Mouse (Mus musculus): ENCODE results near the gene Chst8. TPM values are rescaled to one million over a fixed set of nuclear protein-coding genes. Genes with fewer than 3 reads are reported as not detected.

The Chst8 gene
- polyA plus RNA-seq, 2 experiments, result 0.80 to 1.3 TPM

- 75% methylated on average over 8 of the region's 8 CpGs for WGBS
- DNase-seq (ENCODE audit: low spot score), result no peak
Observed at GRCm38 (mm10) chr7:34769531-34769930, 43.0 kb downstream of the Chst8 start.

GRCm38 (mm10) chr7:34764250-34765148 is 48.0 kb downstream of the Chst8 start:
- Histone ChIP-seq H3K4me2 (replicated peaks; ENCODE audit: low read depth, low read length, severe bottlenecking) (no peak overlapping the region), H3K36me3 (ENCODE audit: control insufficient read depth, insufficient read depth, low read length) (no peaks in the 10 kb centered on the region), H3K9ac (ENCODE audit: low read depth, low read length, severe bottlenecking) (no peak overlapping the region), H3K4me1 (ENCODE audit: control insufficient read depth, insufficient read depth, low read length) (peaks cover 9% of the 10 kb centered on the region), H3K4me3 (replicated peaks; ENCODE audit: low read length) (no peak overlapping the region), H3K9me3 (ENCODE audit: control insufficient read depth, low read length) (no peaks in the 10 kb centered on the region), H3K27ac (replicated peaks; ENCODE audit: low read depth, low read length) (no peak overlapping the region), H3K27me3 (ENCODE audit: control insufficient read depth, insufficient read depth, low read length) (no peaks in the 10 kb centered on the region)
- DNase-seq (ENCODE audit: low spot score) (no peak), ATAC-seq (ENCODE audit: low FRiP score, low read depth) (0 out of 2 replicates have a peak, but pooled peaks have one; percentile 47)
- WGBS, result 18% methylated on average over 18 of the region's 18 CpGs
- no peak for TF ChIP-seq POLR2A (IDR thresholded peaks at IDR 0.05; ENCODE audit: borderline replicate concordance, extremely low read depth, insufficient read depth, insufficient read length)

More at GRCm38 (mm10) chr7:34769531-34769930, 43.0 kb downstream of the Chst8 start:
- Histone ChIP-seq H3K4me1 (ENCODE audit: control insufficient read depth, insufficient read depth, low read length) (peaks cover 15% of the 10 kb centered on the region), H3K36me3 (ENCODE audit: control insufficient read depth, insufficient read depth, low read length) (no peaks in the 10 kb centered on the region), H3K27ac (replicated peaks; ENCODE audit: low read depth, low read length) (no peak overlapping the region), H3K9ac (ENCODE audit: low read depth, low read length, severe bottlenecking) (no peak overlapping the region), H3K9me3 (ENCODE audit: control insufficient read depth, low read length) (no peaks in the 10 kb centered on the region), H3K27me3 (ENCODE audit: control insufficient read depth, insufficient read depth, low read length) (no peaks in the 10 kb centered on the region), H3K4me3 (replicated peaks; ENCODE audit: low read length) (no peak overlapping the region), H3K4me2 (replicated peaks; ENCODE audit: low read depth, low read length, severe bottlenecking) (no peak overlapping the region)
- no peak for TF ChIP-seq POLR2A (IDR thresholded peaks at IDR 0.05; ENCODE audit: borderline replicate concordance, extremely low read depth, insufficient read depth, insufficient read length)
- no peak for ATAC-seq (ENCODE audit: low FRiP score, low read depth)

GRCm38 (mm10) chr7:34759378-34759822 is 53.1 kb downstream of the Chst8 start:
- Histone ChIP-seq H3K4me1 (ENCODE audit: control insufficient read depth, insufficient read depth, low read length) (no peaks in the 10 kb centered on the region), H3K4me3 (replicated peaks; ENCODE audit: low read length) (no peak overlapping the region), H3K27me3 (ENCODE audit: control insufficient read depth, insufficient read depth, low read length) (no peaks in the 10 kb centered on the region), H3K4me2 (replicated peaks; ENCODE audit: low read depth, low read length, severe bottlenecking) (no peak overlapping the region), H3K9ac (ENCODE audit: low read depth, low read length, severe bottlenecking) (no peak overlapping the region), H3K9me3 (ENCODE audit: control insufficient read depth, low read length) (no peaks in the 10 kb centered on the region), H3K27ac (replicated peaks; ENCODE audit: low read depth, low read length) (no peak overlapping the region), H3K36me3 (ENCODE audit: control insufficient read depth, insufficient read depth, low read length) (no peaks in the 10 kb centered on the region)
- ATAC-seq (ENCODE audit: low FRiP score, low read depth) (no peak), DNase-seq (ENCODE audit: low spot score) (no peak)
- WGBS, result 52% methylated on average over 7 of the region's 7 CpGs
- TF ChIP-seq POLR2A (IDR thresholded peaks at IDR 0.05; ENCODE audit: borderline replicate concordance, extremely low read depth, insufficient read depth, insufficient read length), result no peak

GRCm38 (mm10) chr7:34758721-34759120 is 53.8 kb downstream of the Chst8 start:
- Histone ChIP-seq H3K27me3 (ENCODE audit: control insufficient read depth, insufficient read depth, low read length) (no peaks in the 10 kb centered on the region), H3K4me2 (replicated peaks; ENCODE audit: low read depth, low read length, severe bottlenecking) (no peak overlapping the region), H3K9ac (ENCODE audit: low read depth, low read length, severe bottlenecking) (no peak overlapping the region), H3K4me3 (replicated peaks; ENCODE audit: low read length) (no peak overlapping the region), H3K4me1 (ENCODE audit: control insufficient read depth, insufficient read depth, low read length) (no peaks in the 10 kb centered on the region), H3K9me3 (ENCODE audit: control insufficient read depth, low read length) (no peaks in the 10 kb centered on the region), H3K36me3 (ENCODE audit: control insufficient read depth, insufficient read depth, low read length) (no peaks in the 10 kb centered on the region), H3K27ac (replicated peaks; ENCODE audit: low read depth, low read length) (no peak overlapping the region)
- TF ChIP-seq POLR2A (IDR thresholded peaks at IDR 0.05; ENCODE audit: borderline replicate concordance, extremely low read depth, insufficient read depth, insufficient read length), result no peak
- no peak for DNase-seq (ENCODE audit: low spot score)
- whole genome bisulfite sequencing, result 59% methylated on average over 3 of the region's 3 CpGs
- ATAC-seq (ENCODE audit: low FRiP score, low read depth), result no peak

DNA sequence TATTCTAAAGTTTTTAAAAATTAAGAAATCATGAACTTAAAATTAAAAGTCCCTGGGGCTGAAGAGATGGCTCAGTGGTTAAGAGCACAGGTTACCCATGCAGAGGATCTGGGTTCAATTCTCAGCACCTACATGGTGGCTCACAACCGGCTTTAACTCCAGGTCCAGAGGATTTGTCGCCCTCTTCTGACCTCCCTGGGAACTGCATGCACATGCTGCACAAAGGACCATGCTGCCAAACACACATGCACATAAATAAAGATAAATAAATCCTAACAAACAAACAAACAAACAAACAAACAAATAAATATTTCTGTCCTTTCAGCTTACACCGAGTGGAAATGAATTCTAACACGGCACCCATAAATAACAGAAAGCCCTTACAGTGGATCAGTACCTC is 55.0 kb downstream of the Chst8 start:
- H3K36me3 ChIP-seq (ENCODE audit: control insufficient read depth, insufficient read depth, low read length), result no peaks in the 10 kb centered on the region
- no peak overlapping the region for H3K9ac ChIP-seq (ENCODE audit: low read depth, low read length, severe bottlenecking)
- no peak overlapping the region for H3K4me2 ChIP-seq (replicated peaks; ENCODE audit: low read depth, low read length, severe bottlenecking)
- H3K27me3 ChIP-seq (ENCODE audit: control insufficient read depth, insufficient read depth, low read length), result no peaks in the 10 kb centered on the region
- H3K4me1 ChIP-seq (ENCODE audit: control insufficient read depth, insufficient read depth, low read length), result no peaks in the 10 kb centered on the region
- DNase-seq (ENCODE audit: low spot score) (no peak), ATAC-seq (ENCODE audit: low FRiP score, low read depth) (no peak)
- WGBS, result 78% methylated on average over 4 of the region's 4 CpGs
- no peak for TF ChIP-seq POLR2A (IDR thresholded peaks at IDR 0.05; ENCODE audit: borderline replicate concordance, extremely low read depth, insufficient read depth, insufficient read length)
- no peak overlapping the region for H3K27ac ChIP-seq (replicated peaks; ENCODE audit: low read depth, low read length)
- H3K9me3 ChIP-seq (ENCODE audit: control insufficient read depth, low read length), result no peaks in the 10 kb centered on the region
- H3K4me3 ChIP-seq (replicated peaks; ENCODE audit: low read length), result no peak overlapping the region

All from limb, embryonic 14.5 days (tissue).